ENCODE assay signal across 16 mouse cellular contexts in genomic region chr2:168273387-168273786, GRCm38 (mm10). TPM values are rescaled to one million over a fixed set of nuclear protein-coding genes. Genes with fewer than 3 reads are reported as not detected.
A peak's percentile ranks its signal among the peaks of the same experiment; 100 is the strongest.
DNase-seq lines count a peak whose midpoint lies in the region; ATAC-seq and TF ChIP-seq lines count a peak whose summit lies in the region.
"Had no signal": no experiment of that assay in that cellular context is flagged by ENCODE, and none has a peak within 500 bp of the region (broad histone marks: within the 10 kb centered on the region; RNA-seq: fewer than 3 reads in every experiment).

No protein-coding gene starts in this region.

- H3K27me3 ChIP-seq in heart, embryonic 16.5 days (ENCODE audit: control insufficient read depth, insufficient read depth, low read length) = peaks cover 87% of the 10 kb centered on the region
- no peaks in the 10 kb centered on the region for H3K27me3 ChIP-seq in thymus, adult 2 months (ENCODE audit: control insufficient read depth, insufficient read depth, low read length)
- peaks cover 59% of the 10 kb centered on the region for H3K27me3 ChIP-seq in liver, embryonic 15.5 days

- 20% methylated on average over 9 of the region's 9 CpGs for WGBS in heart, embryonic 16.5 days
- WGBS in thymus, adult 2 months = 5% methylated on average over 9 of the region's 9 CpGs
- 8% methylated on average over 9 of the region's 9 CpGs for WGBS in liver, embryonic 15.5 days (ENCODE audit: insufficient replicate concordance)

- intact Hi-C loops in heart, postnatal 25 days (cut with DNase I) = no loop called here

- no peaks in the 10 kb centered on the region for H3K36me3 ChIP-seq in heart, embryonic 16.5 days (ENCODE audit: control insufficient read depth, insufficient read depth)
- H3K36me3 ChIP-seq in thymus, adult 2 months (ENCODE audit: control insufficient read depth, insufficient read depth, low read length) = no peaks in the 10 kb centered on the region
- H3K36me3 ChIP-seq in liver, embryonic 15.5 days (replicated peaks) = no peaks in the 10 kb centered on the region
- H3K36me3 ChIP-seq: liver, embryonic 13.5 days; neural tube, embryonic 15.5 days had no signal

- no peak for TF ChIP-seq CTCF in thymus, adult 2 months (IDR thresholded peaks at IDR 0.05; ENCODE audit: borderline replicate concordance, control insufficient read depth, extremely low read depth, insufficient read depth, low read length, poor library complexity)

- peak overlapping the region; percentile 13; the same call in 1 of the 2 replicates for H3K4me2 ChIP-seq in heart, embryonic 16.5 days (ENCODE audit: low read depth, low read length)
- peak overlapping the region; percentile 16 for H3K4me2 ChIP-seq in liver, embryonic 15.5 days
- H3K4me2 ChIP-seq: forebrain, embryonic 15.5 days; liver, embryonic 13.5 days; neural tube, embryonic 15.5 days had no signal

- no peaks in the 10 kb centered on the region for H3K4me1 ChIP-seq in heart, embryonic 16.5 days (ENCODE audit: control insufficient read depth, insufficient read depth, low read length)
- no peaks in the 10 kb centered on the region for H3K4me1 ChIP-seq in thymus, adult 2 months (replicated peaks; ENCODE audit: control insufficient read depth, insufficient read depth, low read length)
- H3K4me1 ChIP-seq in liver, embryonic 15.5 days (replicated peaks) = no peaks in the 10 kb centered on the region

- no peaks in the 10 kb centered on the region for H3K9me3 ChIP-seq in heart, embryonic 16.5 days (replicated peaks; ENCODE audit: control insufficient read depth, low read length)
- no peaks in the 10 kb centered on the region for H3K9me3 ChIP-seq in liver, embryonic 15.5 days (replicated peaks)
- H3K9me3 ChIP-seq: forebrain, embryonic 15.5 days; liver, embryonic 13.5 days; neural tube, embryonic 15.5 days had no signal

- no peak for DNase-seq in heart, postnatal 25 days (ENCODE audit: low spot score)
- peak; percentile 30 for DNase-seq in thymus, postnatal 4 days
- no peak for DNase-seq in thymus, adult 2 months
- no peak for DNase-seq in embryo, embryonic 9.5 days (ENCODE audit: extremely low spot score)
- DNase-seq in spleen, postnatal 36 days (ENCODE audit: low spot score in 2 of 2) = no peak
- DNase-seq: cerebellum, postnatal 10 days; heart, adult 18-20 months; kidney, postnatal 4 days; liver, embryonic 13.5 days had no signal

- no peak overlapping the region for H3K9ac ChIP-seq in heart, embryonic 16.5 days (ENCODE audit: low read length)
- no peak overlapping the region for H3K9ac ChIP-seq in liver, embryonic 15.5 days
- H3K9ac ChIP-seq: forebrain, embryonic 15.5 days; liver, embryonic 13.5 days; neural tube, embryonic 15.5 days had no signal

- no peak overlapping the region for H3K4me3 ChIP-seq in heart, embryonic 16.5 days (ENCODE audit: low read length)
- H3K4me3 ChIP-seq in thymus, adult 2 months (ENCODE audit: control insufficient read depth, insufficient read depth, low read length) = no peak overlapping the region
- H3K4me3 ChIP-seq in liver, embryonic 15.5 days (replicated peaks) = no peak overlapping the region
- H3K4me3 ChIP-seq: forebrain, embryonic 15.5 days; hindbrain, embryonic 10.5 days; liver, embryonic 13.5 days; neural tube, embryonic 15.5 days had no signal

- H3K27ac ChIP-seq in heart, embryonic 16.5 days (ENCODE audit: low read length) = no peak overlapping the region
- H3K27ac ChIP-seq in thymus, adult 2 months (ENCODE audit: control insufficient read depth, insufficient read depth, low read length) = no peak overlapping the region
- H3K27ac ChIP-seq in liver, embryonic 15.5 days (replicated peaks) = no peak overlapping the region
- H3K27ac ChIP-seq: forebrain, embryonic 15.5 days; hindbrain, embryonic 10.5 days; liver, embryonic 13.5 days; neural tube, embryonic 15.5 days had no signal

- ATAC-seq in heart, embryonic 16.5 days (replicated peaks; ENCODE audit: extremely low read depth, insufficient read depth, low FRiP score) = no peak
- ATAC-seq in liver, embryonic 15.5 days (ENCODE audit: insufficient read depth) = no peak
- ATAC-seq: forebrain, embryonic 15.5 days; lung, postnatal 0 days had no signal

- TF ChIP-seq POLR2A in thymus, adult 2 months (IDR thresholded peaks at IDR 0.05; ENCODE audit: control insufficient read depth, extremely low read depth, insufficient read depth, low read length, poor library complexity) = no peak

RNA-seq across cellular contexts. Expression of gene Kcng1, which starts 8.1 kb away (rescaled TPM):
- polyA plus RNA-seq in heart, embryonic 16.5 days (2015; fragmentation: Nextera tagmentation; extraction: Ambion mirVana) = 0.17 and 0.22 TPM in 2 replicates
- total RNA-seq in heart, postnatal 25 days (2021) = not detected
- polyA plus RNA-seq in thymus, adult 2 months (2012; rRNA removed) = 0.01 and 0.05 TPM in 2 replicates
- 0.07 and 0.15 TPM in 2 replicates for polyA plus RNA-seq in liver, embryonic 15.5 days (2015; fragmentation: Nextera tagmentation; extraction: Ambion mirVana)
- total RNA-seq: adrenal gland, adult 18-20 months; heart, adult 18-20 months had no signal

RNA-seq across cellular contexts. Expression of gene Mocs3, which starts 43.0 kb away (rescaled TPM):
- 4.3 and 4.9 TPM in 2 replicates for polyA plus RNA-seq in heart, embryonic 16.5 days (2015; fragmentation: Nextera tagmentation; extraction: Ambion mirVana)
- total RNA-seq in heart, postnatal 25 days (2021) = 1 to 10 TPM; 6.2 to 7.1 TPM
- 27.4 and 44.0 TPM in 2 replicates for polyA plus RNA-seq in thymus, adult 2 months (2012; rRNA removed)
- 3.4 and 3.6 TPM in 2 replicates for polyA plus RNA-seq in liver, embryonic 15.5 days (2015; fragmentation: Nextera tagmentation; extraction: Ambion mirVana)

RNA-seq across cellular contexts. Expression of gene Dpm1, which starts 43.0 kb away (rescaled TPM):
- 89.3 and 104 TPM in 2 replicates for polyA plus RNA-seq in heart, embryonic 16.5 days (2015; fragmentation: Nextera tagmentation; extraction: Ambion mirVana)
- 10 to 100 TPM; 61.8 to 70.6 TPM for total RNA-seq in heart, postnatal 25 days (2021)
- polyA plus RNA-seq in thymus, adult 2 months (2012; rRNA removed) = 29.5 and 33.6 TPM in 2 replicates
- 59.2 and 64.1 TPM in 2 replicates for polyA plus RNA-seq in liver, embryonic 15.5 days (2015; fragmentation: Nextera tagmentation; extraction: Ambion mirVana)

RNA-seq across cellular contexts. Expression of gene Gm20716, which starts 43.2 kb away (rescaled TPM):
- polyA plus RNA-seq in heart, embryonic 16.5 days (2015; fragmentation: Nextera tagmentation; extraction: Ambion mirVana) = 10.8 and 11.8 TPM in 2 replicates
- 10 to 100 TPM; 12.6 to 13.6 TPM for total RNA-seq in heart, postnatal 25 days (2021)
- polyA plus RNA-seq in thymus, adult 2 months (2012; rRNA removed) = 0.50 and 3.8 TPM in 2 replicates
- polyA plus RNA-seq in liver, embryonic 15.5 days (2015; fragmentation: Nextera tagmentation; extraction: Ambion mirVana) = 4.4 and 4.9 TPM in 2 replicates
